Mouse (Mus musculus): ENCODE measurements around the gene Emid1. TPM values are rescaled to one million over a fixed set of nuclear protein-coding genes. Genes with fewer than 3 reads are reported as not detected.

The Emid1 gene
- polyA plus RNA-seq (2014; fragmentation: Nextera tagmentation; extraction: Ambion mirVana): 141 and 178 TPM in 2 replicates

- no peaks in the 10 kb centered on the region for H3K36me3 ChIP-seq (ENCODE audit: control insufficient read depth, insufficient read depth, low read length)
- peak within 1 kb of the TSS; percentile 85 for H3K27ac ChIP-seq (ENCODE audit: low read depth, low read length)
- H3K9ac ChIP-seq (ENCODE audit: low read depth, low read length): peak within 1 kb of the TSS; percentile 85
- ATAC-seq (ENCODE audit: low FRiP score, low TSS enrichment): peak; percentile 22
- H3K4me3 ChIP-seq (ENCODE audit: low read length): peak within 1 kb of the TSS; percentile 69
- WGBS: under 1% methylated on average over 40 of the region's 53 CpGs
- no peaks in the 10 kb centered on the region; the same call in 1 of the 2 replicates for H3K27me3 ChIP-seq (ENCODE audit: control insufficient read depth, insufficient read depth, low read length)
- no peaks in the 10 kb centered on the region for H3K9me3 ChIP-seq (ENCODE audit: control insufficient read depth, low read length)
- peak within 1 kb of the TSS; percentile 85 for H3K4me2 ChIP-seq (replicated peaks; ENCODE audit: low read depth, low read length)
- H3K4me1 ChIP-seq (ENCODE audit: control insufficient read depth, insufficient read depth, low read length): peaks cover 67% of the 10 kb centered on the region
Observed at GRCm38 (mm10) chr11:5151680-5152337, at the start of gene Emid1. Gene Emid1 (minus strand): TSS chr11:5152257.

- H3K27ac ChIP-seq (ENCODE audit: low read depth, low read length): no peak overlapping the region
- H3K4me3 ChIP-seq (ENCODE audit: low read length): no peak overlapping the region
- peaks cover 8% of the 10 kb centered on the region; the same call in 1 of the 2 replicates for H3K36me3 ChIP-seq (ENCODE audit: control insufficient read depth, insufficient read depth, low read length)
- peaks cover 14% of the 10 kb centered on the region for H3K4me1 ChIP-seq (ENCODE audit: control insufficient read depth, insufficient read depth, low read length)
- H3K27me3 ChIP-seq (ENCODE audit: control insufficient read depth, insufficient read depth, low read length): no peaks in the 10 kb centered on the region
- no peaks in the 10 kb centered on the region for H3K9me3 ChIP-seq (ENCODE audit: control insufficient read depth, low read length)
- ATAC-seq (ENCODE audit: low FRiP score, low TSS enrichment): no peak
- no peak overlapping the region for H3K9ac ChIP-seq (ENCODE audit: low read depth, low read length)
- no peak overlapping the region for H3K4me2 ChIP-seq (replicated peaks; ENCODE audit: low read depth, low read length)
- WGBS: 83% methylated on average over 2 of the region's 2 CpGs
Observed at GRCm38 (mm10) chr11:5199879-5200278, 47.8 kb upstream of the Emid1 start.

GRCm38 (mm10) chr11:5197068-5197467, 45.0 kb upstream of the Emid1 start:
- Histone ChIP-seq H3K36me3 (ENCODE audit: control insufficient read depth, insufficient read depth, low read length) (peaks cover 13% of the 10 kb centered on the region; the same call in 1 of the 2 replicates), H3K4me1 (ENCODE audit: control insufficient read depth, insufficient read depth, low read length) (peaks cover 14% of the 10 kb centered on the region), H3K9ac (ENCODE audit: low read depth, low read length) (no peak overlapping the region), H3K4me2 (replicated peaks; ENCODE audit: low read depth, low read length) (no peak overlapping the region), H3K9me3 (ENCODE audit: control insufficient read depth, low read length) (no peaks in the 10 kb centered on the region), H3K4me3 (ENCODE audit: low read length) (no peak overlapping the region), H3K27me3 (ENCODE audit: control insufficient read depth, insufficient read depth, low read length) (no peaks in the 10 kb centered on the region), H3K27ac (ENCODE audit: low read depth, low read length) (no peak overlapping the region; the same call in 1 of the 2 replicates)
- WGBS: 85% methylated on average over 5 of the region's 5 CpGs
- no peak for ATAC-seq (ENCODE audit: low FRiP score, low TSS enrichment)

- H3K9ac ChIP-seq (ENCODE audit: low read depth, low read length): no peak overlapping the region
- H3K27ac ChIP-seq (ENCODE audit: low read depth, low read length): peak overlapping the region; percentile 11; the same call in 1 of the 2 replicates
- H3K36me3 ChIP-seq (ENCODE audit: control insufficient read depth, insufficient read depth, low read length): peaks cover 13% of the 10 kb centered on the region; the same call in 1 of the 2 replicates
- WGBS: 57% methylated on average over 7 of the region's 7 CpGs
- no peaks in the 10 kb centered on the region for H3K27me3 ChIP-seq (ENCODE audit: control insufficient read depth, insufficient read depth, low read length)
- no peak overlapping the region for H3K4me2 ChIP-seq (replicated peaks; ENCODE audit: low read depth, low read length)
- H3K9me3 ChIP-seq (ENCODE audit: control insufficient read depth, low read length): no peaks in the 10 kb centered on the region
- ATAC-seq (ENCODE audit: low FRiP score, low TSS enrichment): no peak
- H3K4me3 ChIP-seq (ENCODE audit: low read length): no peak overlapping the region
- peaks cover 14% of the 10 kb centered on the region for H3K4me1 ChIP-seq (ENCODE audit: control insufficient read depth, insufficient read depth, low read length)
Observed at GRCm38 (mm10) chr11:5196583-5196982, 44.5 kb upstream of the Emid1 start.

- 75% methylated on average over 1 of the region's 1 CpGs for WGBS
- Histone ChIP-seq H3K27ac (ENCODE audit: low read depth, low read length) (no peak overlapping the region), H3K9ac (ENCODE audit: low read depth, low read length) (no peak overlapping the region), H3K27me3 (ENCODE audit: control insufficient read depth, insufficient read depth, low read length) (no peaks in the 10 kb centered on the region), H3K9me3 (ENCODE audit: control insufficient read depth, low read length) (no peaks in the 10 kb centered on the region), H3K36me3 (ENCODE audit: control insufficient read depth, insufficient read depth, low read length) (peaks cover 13% of the 10 kb centered on the region; the same call in 1 of the 2 replicates), H3K4me3 (ENCODE audit: low read length) (no peak overlapping the region), H3K4me1 (ENCODE audit: control insufficient read depth, insufficient read depth, low read length) (peaks cover 14% of the 10 kb centered on the region), H3K4me2 (replicated peaks; ENCODE audit: low read depth, low read length) (no peak overlapping the region)
- ATAC-seq (ENCODE audit: low FRiP score, low TSS enrichment): no peak
Observed at GRCm38 (mm10) chr11:5193576-5193881, 41.5 kb upstream of the Emid1 start.

GRCm38 (mm10) chr11:5192840-5193575, 41.0 kb upstream of the Emid1 start:
- Histone ChIP-seq H3K9me3 (ENCODE audit: control insufficient read depth, low read length) (no peaks in the 10 kb centered on the region), H3K9ac (ENCODE audit: low read depth, low read length) (no peak overlapping the region), H3K36me3 (ENCODE audit: control insufficient read depth, insufficient read depth, low read length) (peaks cover 12% of the 10 kb centered on the region; the same call in 1 of the 2 replicates), H3K4me2 (replicated peaks; ENCODE audit: low read depth, low read length) (no peak overlapping the region), H3K4me3 (ENCODE audit: low read length) (no peak overlapping the region), H3K4me1 (ENCODE audit: control insufficient read depth, insufficient read depth, low read length) (peaks cover 14% of the 10 kb centered on the region), H3K27me3 (ENCODE audit: control insufficient read depth, insufficient read depth, low read length) (no peaks in the 10 kb centered on the region), H3K27ac (ENCODE audit: low read depth, low read length) (no peak overlapping the region)
- ATAC-seq (ENCODE audit: low FRiP score, low TSS enrichment): no peak
- WGBS: 84% methylated on average over 8 of the region's 8 CpGs

GRCm38 (mm10) chr11:5192084-5192516, 40.0 kb upstream of the Emid1 start:
- Histone ChIP-seq H3K27me3 (ENCODE audit: control insufficient read depth, insufficient read depth, low read length) (no peaks in the 10 kb centered on the region), H3K9ac (ENCODE audit: low read depth, low read length) (no peak overlapping the region), H3K27ac (ENCODE audit: low read depth, low read length) (no peak overlapping the region), H3K9me3 (ENCODE audit: control insufficient read depth, low read length) (no peaks in the 10 kb centered on the region), H3K4me2 (replicated peaks; ENCODE audit: low read depth, low read length) (no peak overlapping the region), H3K36me3 (ENCODE audit: control insufficient read depth, insufficient read depth, low read length) (peaks cover 11% of the 10 kb centered on the region; the same call in 1 of the 2 replicates), H3K4me3 (ENCODE audit: low read length) (no peak overlapping the region), H3K4me1 (ENCODE audit: control insufficient read depth, insufficient read depth, low read length) (peaks cover 10% of the 10 kb centered on the region)
- ATAC-seq (ENCODE audit: low FRiP score, low TSS enrichment): no peak
- 51% methylated on average over 9 of the region's 9 CpGs for WGBS

- Histone ChIP-seq H3K27me3 (ENCODE audit: control insufficient read depth, insufficient read depth, low read length) (no peaks in the 10 kb centered on the region), H3K9ac (ENCODE audit: low read depth, low read length) (no peak overlapping the region), H3K4me3 (ENCODE audit: low read length) (no peak overlapping the region), H3K4me1 (ENCODE audit: control insufficient read depth, insufficient read depth, low read length) (peaks cover under 1% of the 10 kb centered on the region), H3K4me2 (replicated peaks; ENCODE audit: low read depth, low read length) (no peak overlapping the region), H3K36me3 (ENCODE audit: control insufficient read depth, insufficient read depth, low read length) (peaks cover 7% of the 10 kb centered on the region; the same call in 1 of the 2 replicates), H3K9me3 (ENCODE audit: control insufficient read depth, low read length) (no peaks in the 10 kb centered on the region), H3K27ac (ENCODE audit: low read depth, low read length) (no peak overlapping the region)
- ATAC-seq (ENCODE audit: low FRiP score, low TSS enrichment): no peak
- 77% methylated on average over 9 of the region's 9 CpGs for WGBS
Observed at GRCm38 (mm10) chr11:5189239-5189933, 37.3 kb upstream of the Emid1 start.

Data from kidney, embryonic 14.5 days (tissue).